Mouse (Mus musculus): ENCODE data around the gene Mall.

GRCm38 (mm10) chr2:127729671-127730070 lies at the start of gene Mall:
- TF ChIP-seq CTCF (IDR thresholded peaks at IDR 0.05 in 2 of 3, conservative IDR thresholded peaks at IDR 0.05 in 1 of 3; ENCODE audit: control insufficient read depth in 1 of 3, insufficient read depth in 1 of 3, low read depth in 2 of 3, low read length in 3 of 3, poor library complexity in 1 of 3, severe bottlenecking in 1 of 3) (no peak), POLR2A (IDR thresholded peaks at IDR 0.05; ENCODE audit: control insufficient read depth in 1 of 2, insufficient read depth in 1 of 2, low read depth in 1 of 2, low read length in 2 of 2, poor library complexity in 1 of 2) (no peak), ZC3H11A (IDR thresholded peaks at IDR 0.05; ENCODE audit: low read depth, low read length) (no peak)

Data from MEL (cell line).